Mouse (Mus musculus) lung, postnatal 25 days (tissue): ENCODE measurements at regions not wholly inside any gene's neighbourhood (a gene's known extent, or its start where the extent isn't known, plus 50 kb on each side); places are given as distances from the start of the nearest gene placed in this dataset.

Source experiments
- DNase-seq: peaks from one replicate; pipeline ENCODE4 v3.0.0; 2022; ENCODE audit warnings: low spot score

DNA sequence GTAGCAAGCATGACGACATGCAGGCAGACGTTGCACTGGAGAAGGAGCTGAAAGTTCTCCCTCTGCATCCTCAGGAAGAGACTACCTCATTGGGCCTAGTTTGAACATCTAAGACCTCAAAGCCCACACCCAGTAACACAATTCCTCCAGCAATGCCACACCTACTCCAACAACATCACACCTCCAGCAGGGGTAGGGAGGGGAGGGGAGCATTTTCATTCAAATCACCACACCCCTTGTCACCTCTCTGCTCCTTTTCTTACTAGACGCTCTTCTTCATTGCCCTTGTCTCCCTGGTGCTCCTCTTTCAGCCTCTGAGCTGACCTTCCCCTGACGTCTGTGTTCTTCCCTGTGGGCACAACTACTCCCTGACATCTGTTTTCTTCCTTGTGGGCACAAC lies 81.1 kb upstream of the Irx3 start:
- no peak for DNase-seq

- DNase-seq = no peak
Observed at GRCm38 (mm10) chr8:91878886-91879285, 77.0 kb upstream of the Irx3 start.

DNA sequence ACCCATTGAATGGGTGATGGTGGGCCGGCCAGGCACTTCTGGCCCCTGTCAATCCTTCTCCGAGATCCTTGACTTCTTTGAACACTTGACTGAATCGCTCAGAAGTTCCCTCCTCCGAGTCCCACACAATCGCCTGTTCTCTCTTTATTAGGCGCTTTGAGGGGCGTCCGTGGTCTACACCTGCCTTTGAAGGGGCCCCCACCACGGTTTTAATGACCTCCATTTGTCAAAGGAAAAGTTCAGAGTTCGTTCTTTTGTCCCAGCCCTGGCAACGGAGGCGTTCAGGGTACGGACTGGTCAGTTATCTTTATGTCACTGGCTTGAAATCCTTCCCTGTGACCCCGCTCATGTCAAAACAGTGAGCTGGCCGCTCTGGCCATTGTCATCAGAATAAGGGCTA lies 74.3 kb upstream of the Irx3 start:
- DNase-seq = no peak

GRCm38 (mm10) chr8:91873232-91873631 lies 71.4 kb upstream of the Irx3 start:
- no peak for DNase-seq

- DNase-seq = no peak
Observed at GRCm38 (mm10) chr8:91872278-91873115, 70.6 kb upstream of the Irx3 start.

DNA sequence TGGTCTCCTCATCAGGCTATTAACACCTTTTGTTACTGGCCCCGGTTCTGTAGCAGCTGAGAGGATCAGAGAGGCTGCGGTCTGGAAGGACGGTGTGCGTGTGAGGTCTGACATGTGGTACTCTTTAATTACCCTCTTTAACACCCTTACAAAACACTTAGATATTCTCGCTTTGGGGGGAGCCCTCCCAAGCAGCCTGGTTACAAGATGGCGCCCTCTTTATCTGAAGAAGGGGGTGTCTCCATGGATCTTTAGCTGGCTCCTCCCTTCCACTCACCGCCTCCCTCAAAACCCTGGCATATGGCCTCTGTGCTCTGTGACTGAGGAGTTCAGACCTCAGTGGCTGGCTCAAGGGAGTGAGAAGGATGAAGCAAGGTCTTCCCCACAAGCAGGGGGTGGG lies 65.2 kb upstream of the Irx3 start:
- DNase-seq = no peak

DNA sequence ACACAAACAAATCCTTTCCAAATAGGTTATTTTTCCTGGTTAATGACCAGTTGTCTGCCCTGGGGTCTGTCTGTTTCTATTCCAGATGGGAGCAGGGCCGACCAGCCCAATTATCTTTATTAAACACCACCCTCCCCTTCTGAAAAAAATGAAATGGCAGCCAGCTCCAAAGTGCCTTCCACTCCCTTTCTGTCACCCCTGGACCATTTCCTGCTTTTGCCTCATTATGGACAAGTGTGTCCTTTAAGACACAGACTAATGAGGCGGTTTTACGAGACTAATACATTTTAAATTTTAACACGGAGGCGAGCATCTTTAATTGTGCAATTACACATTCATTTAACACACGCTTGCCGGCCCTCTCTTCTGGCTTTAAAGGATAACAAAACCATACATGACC lies 64.2 kb upstream of the Irx3 start:
- DNase-seq = no peak

- no peak for DNase-seq
Observed at GRCm38 (mm10) chr8:91865361-91865760, 63.5 kb upstream of the Irx3 start.

- no peak for DNase-seq
Observed at GRCm38 (mm10) chr8:91863505-91863904, 61.6 kb upstream of the Irx3 start.

DNA sequence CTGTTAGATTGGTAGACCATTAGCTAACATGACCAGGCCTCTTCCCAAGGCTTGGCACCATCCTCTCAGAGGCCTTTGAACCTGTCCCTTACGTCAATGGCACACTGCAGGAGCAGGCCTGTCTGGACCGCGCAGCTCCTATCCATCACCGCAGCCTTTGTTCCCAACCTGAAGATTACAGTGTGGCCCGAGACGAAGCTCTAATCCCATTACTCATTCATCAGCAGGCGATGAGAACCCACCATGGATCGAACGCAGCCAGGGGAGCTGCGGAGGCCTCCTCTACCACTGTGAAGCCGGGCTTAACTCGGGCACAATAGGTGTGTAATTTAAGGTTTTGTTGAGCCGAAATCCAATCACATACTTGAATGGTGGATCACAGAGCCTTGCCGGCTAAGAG lies 54.0 kb upstream of the Irx3 start:
- no peak for DNase-seq

- no peak for DNase-seq
Observed at GRCm38 (mm10) chr8:91854369-91854768, 52.5 kb upstream of the Irx3 start.

DNA sequence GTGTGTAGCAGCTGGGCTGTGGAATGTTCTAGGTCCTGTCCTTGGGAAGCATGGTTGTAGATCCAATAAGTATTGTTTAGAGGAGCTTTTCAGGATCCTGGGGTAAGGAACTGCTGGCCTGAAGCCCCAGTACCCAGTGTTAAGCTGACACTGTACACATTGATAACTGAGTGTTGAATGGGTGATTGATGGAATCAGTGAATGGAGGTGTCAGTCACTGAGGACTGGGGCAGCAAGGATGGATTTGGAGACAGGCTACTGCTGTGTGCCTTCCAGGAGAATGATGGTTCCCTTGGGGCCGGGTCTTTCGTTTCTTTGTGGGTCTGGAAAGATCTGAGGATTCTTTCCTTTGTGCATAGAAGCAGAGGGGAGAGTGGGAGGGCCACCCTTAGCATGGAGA lies 51.9 kb upstream of the Irx3 start:
- no peak for DNase-seq

GRCm38 (mm10) chr8:91853336-91853735 lies 51.5 kb upstream of the Irx3 start:
- DNase-seq = peak; percentile 8
